Mouse (Mus musculus) neural tube, embryonic 15.5 days (tissue): ENCODE results near the gene Sertad3. TPM values are rescaled to one million over a fixed set of nuclear protein-coding genes. Genes with fewer than 3 reads are reported as not detected.

Experiments
- ATAC-seq: fragments of 200-750 bp; cut with Nextera tagmentation; 2 replicates; pipeline ENCODE4 v1.8.0; 2017; ENCODE audit warnings: mild to moderate bottlenecking, moderate TSS enrichment, moderate library complexity; ENCODE audit not compliant: low FRiP score
- H3K27ac ChIP-seq: fragments of 300-500 bp; sonication (generic); replicated peaks from 2 replicates; pipeline ENCODE4 v1.5.1; 2015; ENCODE audit warnings: mild to moderate bottlenecking, inconsistent platforms
- H3K27me3 ChIP-seq: fragments of 300-500 bp; sonication (generic); replicated peaks from 2 replicates; pipeline ENCODE4 v1.6.1; 2015; ENCODE audit warnings: inconsistent platforms
- H3K36me3 ChIP-seq: fragments of 300-500 bp; sonication (generic); 2 replicates; pipeline ENCODE4 v1.6.1; 2015; ENCODE audit warnings: inconsistent platforms
- H3K4me1 ChIP-seq: fragments of 300-500 bp; sonication (generic); 2 replicates; pipeline ENCODE4 v1.6.1; 2015; ENCODE audit warnings: inconsistent platforms
- H3K4me2 ChIP-seq: fragments of 300-500 bp; sonication (generic); 2 replicates; pipeline ENCODE4 v1.6.1; 2015; ENCODE audit warnings: inconsistent platforms, mild to moderate bottlenecking, moderate library complexity
- H3K4me3 ChIP-seq: fragments of 300-500 bp; sonication (generic); replicated peaks from 2 replicates; pipeline ENCODE4 v1.5.1; 2015; ENCODE audit warnings: mild to moderate bottlenecking, inconsistent platforms
- H3K9ac ChIP-seq: fragments of 300-500 bp; sonication (generic); replicated peaks from 2 replicates; pipeline ENCODE4 v1.6.1; 2015; ENCODE audit warnings: mild to moderate bottlenecking, inconsistent platforms
- H3K9me3 ChIP-seq: fragments of 300-500 bp; sonication (generic); replicated peaks from 2 replicates; pipeline ENCODE4 v1.6.1; 2016; ENCODE audit warnings: inconsistent platforms
- WGBS: fragments of 180-500 bp; shearing (Covaris S2); methylation state at CpG from one replicate; pipeline ENCODE4 v1.1.7; 2015; ENCODE audit warnings: mixed read lengths; 5-methylcytosine and 5-hydroxymethylcytosine counted together
- polyA plus RNA-seq: library from polyadenylated mRNA; unstranded; fragments of >200 nt; fragmentation: Nextera tagmentation; extraction: Ambion mirVana; gene quantifications from 2 replicates; pipeline ENCODE4 v1.2.1, GENCODE M21; 2015

Gene Sertad3
- polyA plus RNA-seq, 1 experiment from 2014 or later: 8.8 TPM

DNA sequence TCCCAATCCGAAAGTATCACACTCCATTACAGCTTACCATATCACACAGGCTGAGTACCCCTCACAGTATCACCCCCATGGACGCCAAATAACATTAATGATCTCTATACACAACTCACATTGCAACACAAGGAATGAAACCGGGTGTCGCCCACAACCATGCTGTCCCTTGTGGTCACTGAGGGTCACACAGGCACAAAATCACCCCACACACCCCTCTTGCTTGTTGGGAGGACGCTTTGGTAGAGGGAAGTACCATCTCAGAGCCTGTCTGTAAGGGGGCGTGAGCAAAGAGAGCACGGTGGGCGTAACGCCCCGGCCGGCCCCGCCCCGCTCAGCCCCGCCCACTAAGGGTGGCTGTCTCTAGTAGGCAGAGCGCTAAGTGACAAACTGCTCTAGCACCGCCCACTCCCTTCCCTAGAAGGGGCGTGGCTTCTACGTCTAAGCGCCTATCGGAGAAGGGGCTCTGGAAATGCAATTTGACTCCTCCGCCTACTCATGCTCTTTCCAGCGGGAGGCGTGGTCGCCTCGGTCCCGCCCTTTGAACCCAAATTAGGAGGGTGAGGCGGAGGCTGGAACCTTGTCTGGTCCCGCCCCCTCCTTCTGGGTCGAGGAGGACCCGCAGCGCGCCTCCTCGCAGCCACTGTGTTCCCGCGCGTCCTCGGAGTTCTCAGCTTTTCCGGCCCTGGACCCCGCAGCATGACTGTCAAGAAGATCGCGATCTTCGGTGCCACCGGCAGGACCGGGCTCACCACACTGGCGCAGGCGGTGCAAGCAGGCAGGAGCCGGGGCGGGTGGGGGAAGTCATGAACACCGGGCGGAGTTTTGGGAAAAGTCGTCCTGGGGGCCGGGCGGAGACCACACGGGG is 25.9 kb upstream of the Sertad3 start, which contains the start of the genes Sptbn4 and Blvrb:
TSS of gene Sptbn4 (minus strand) at position 268 of the 868 bp plus-strand sequence.
TSS of gene Blvrb (plus strand) at position 560 of the 868 bp plus-strand sequence.
- H3K9ac ChIP-seq: peak within 1 kb of the TSS; percentile 67
- peak within 1 kb of the TSS; percentile 79 for H3K27ac ChIP-seq
- peak within 1 kb of the TSS; percentile 55 for H3K4me3 ChIP-seq
- WGBS: under 1% methylated on average over 54 of the region's 54 CpGs
- H3K36me3 ChIP-seq: no peaks in the 10 kb centered on the region
- H3K4me1 ChIP-seq: peaks cover 29% of the 10 kb centered on the region
- 0 out of 2 replicates have a peak, but pooled peaks cover 12% of the 10 kb centered on the region for H3K27me3 ChIP-seq
- no peaks in the 10 kb centered on the region for H3K9me3 ChIP-seq
- ATAC-seq: peak; percentile 95
- peak within 1 kb of the TSS; percentile 96 for H3K4me2 ChIP-seq

DNA sequence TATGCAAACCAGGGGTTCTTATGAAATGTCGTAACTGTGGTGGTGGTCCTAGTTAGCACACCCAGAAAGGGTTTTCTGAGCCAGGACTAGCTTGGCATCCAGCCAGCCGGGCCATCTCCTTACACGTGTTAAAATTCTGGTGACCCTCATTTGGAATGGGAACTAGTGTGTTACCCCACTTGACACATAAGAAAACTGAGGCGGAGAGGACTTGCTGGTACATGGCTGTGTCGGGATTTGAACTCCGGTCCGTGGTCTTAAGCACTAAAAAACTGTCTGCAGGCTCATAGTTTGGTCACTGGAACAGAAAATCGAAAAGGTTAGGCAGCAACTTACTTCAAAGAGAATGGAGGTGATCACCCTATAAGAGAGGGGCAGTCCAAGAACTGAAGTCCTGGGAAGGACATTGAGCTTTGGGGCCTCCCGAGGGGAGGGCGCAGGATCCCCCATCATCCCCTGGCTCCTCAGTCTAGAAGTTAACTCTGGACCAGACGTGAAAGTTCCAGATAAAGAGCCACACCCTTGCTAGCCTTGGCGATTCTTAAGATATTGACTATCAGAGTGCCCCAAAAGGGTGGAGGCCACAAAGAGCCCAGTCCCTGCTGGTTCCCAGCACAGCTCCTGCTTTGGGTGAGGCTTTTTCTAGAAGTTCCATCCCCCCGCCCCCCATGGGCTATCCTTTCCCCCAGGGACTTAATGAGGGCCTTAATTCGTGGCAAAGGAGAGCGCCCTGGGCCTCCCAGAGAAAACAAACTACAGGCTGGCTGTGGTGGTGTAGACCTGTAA is 25.0 kb upstream of the Sertad3 start:
- Histone ChIP-seq H3K27ac (no peak overlapping the region), H3K9me3 (no peaks in the 10 kb centered on the region), H3K4me1 (peaks cover 29% of the 10 kb centered on the region), H3K9ac (peak overlapping the region; percentile 52; the same call in 1 of the 2 replicates), H3K4me2 (peak overlapping the region; percentile 96), H3K27me3 (0 out of 2 replicates have a peak, but pooled peaks cover 10% of the 10 kb centered on the region), H3K36me3 (no peaks in the 10 kb centered on the region), H3K4me3 (peak overlapping the region; percentile 55)
- ATAC-seq: no peak
- 56% methylated on average over 15 of the region's 15 CpGs for WGBS

DNA sequence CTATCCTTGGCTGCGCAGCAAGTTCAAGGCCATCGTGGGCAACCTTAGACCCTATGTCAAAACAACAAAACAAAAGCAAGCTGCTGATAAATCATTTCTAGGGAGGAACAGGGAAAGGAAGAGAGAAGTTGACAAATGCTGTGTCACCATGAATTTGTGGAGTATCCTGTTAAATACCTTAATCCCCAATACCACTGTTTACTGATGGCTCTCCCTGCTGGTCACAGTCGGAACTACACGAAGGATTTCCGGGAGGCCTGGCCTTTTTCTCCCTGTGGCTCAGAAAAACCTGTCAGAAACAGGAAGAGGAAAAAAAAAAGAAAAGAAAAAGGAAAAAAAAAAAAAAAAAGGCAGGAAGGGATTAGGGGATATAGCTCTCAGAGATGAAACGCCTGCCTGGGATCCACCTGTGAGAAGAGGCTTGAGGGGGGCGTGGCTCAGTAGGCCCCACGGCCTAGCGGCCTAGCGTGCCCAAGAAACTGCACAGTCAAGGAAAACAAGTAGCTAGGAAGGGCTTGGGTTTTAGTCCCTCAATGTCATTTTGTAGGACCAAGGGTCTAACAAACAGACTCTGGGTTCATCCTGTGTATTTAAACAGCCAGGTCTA is 24.2 kb upstream of the Sertad3 start:
- WGBS: 63% methylated on average over 10 of the region's 10 CpGs
- ATAC-seq: no peak

DNA sequence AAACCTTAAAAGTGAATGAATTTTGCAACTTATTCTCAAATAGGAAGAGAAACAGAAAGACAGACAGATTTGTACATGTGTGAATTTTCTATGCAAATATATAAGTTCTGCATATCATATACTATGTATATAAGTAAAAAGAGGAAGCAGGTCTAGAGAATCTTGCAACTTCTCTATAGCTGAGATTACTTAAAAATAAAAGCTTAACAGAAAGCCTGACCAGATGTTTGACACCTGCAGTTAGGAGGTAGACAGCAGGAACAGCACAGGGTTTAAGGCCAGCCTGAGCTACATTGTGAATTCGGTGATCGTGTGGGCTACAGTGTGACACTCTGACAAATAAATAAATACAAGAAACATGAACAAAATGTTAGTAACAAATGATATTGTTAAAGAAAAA is 22.2 kb upstream of the Sertad3 start:
- Histone ChIP-seq H3K27me3 (no peaks in the 10 kb centered on the region), H3K4me2 (no peak overlapping the region), H3K4me3 (no peak overlapping the region), H3K27ac (no peak overlapping the region), H3K9me3 (no peaks in the 10 kb centered on the region), H3K9ac (no peak overlapping the region), H3K36me3 (no peaks in the 10 kb centered on the region), H3K4me1 (peaks cover 16% of the 10 kb centered on the region)
- no peak for ATAC-seq
- WGBS: 93% methylated on average over 2 of the region's 2 CpGs

More for the DNA sequence above, 24.2 kb upstream of the Sertad3 start:
- Histone ChIP-seq H3K9ac (no peak overlapping the region), H3K27me3 (0 out of 2 replicates have a peak, but pooled peaks cover 7% of the 10 kb centered on the region), H3K27ac (no peak overlapping the region), H3K4me1 (peaks cover 29% of the 10 kb centered on the region), H3K9me3 (no peaks in the 10 kb centered on the region), H3K4me3 (no peak overlapping the region), H3K4me2 (no peak overlapping the region), H3K36me3 (no peaks in the 10 kb centered on the region)

DNA sequence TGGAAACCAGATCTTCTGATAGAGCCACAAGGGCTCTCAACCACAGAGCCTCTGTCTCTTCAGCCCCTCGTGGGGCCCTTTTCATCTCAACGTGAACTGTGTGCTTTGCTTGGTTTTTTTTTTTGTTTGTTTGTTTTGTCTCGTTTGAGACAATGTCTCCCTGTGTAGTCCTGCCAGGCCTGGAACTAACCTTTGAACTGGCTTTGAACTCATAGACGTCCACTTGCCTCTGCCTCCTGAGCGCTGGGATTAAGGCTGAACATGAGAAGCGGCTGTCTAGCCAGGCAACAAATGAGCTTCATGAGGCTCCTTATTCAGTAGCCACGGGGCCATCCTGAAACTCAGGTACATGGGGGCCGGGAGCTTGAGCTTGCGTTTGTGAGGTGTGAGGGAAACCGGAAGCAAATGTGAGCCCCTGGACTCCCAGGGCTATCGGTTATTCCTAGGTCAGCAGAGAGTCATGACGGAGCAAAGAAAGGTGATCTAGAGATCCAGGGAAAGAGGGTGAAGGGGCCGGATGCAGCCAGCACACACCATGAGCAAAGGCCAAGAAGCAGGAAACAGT is 21.3 kb upstream of the Sertad3 start:
- H3K4me1 ChIP-seq: peaks cover 7% of the 10 kb centered on the region
- H3K27ac ChIP-seq: no peak overlapping the region
- no peak overlapping the region for H3K9ac ChIP-seq
- ATAC-seq: no peak
- H3K4me3 ChIP-seq: no peak overlapping the region
- H3K4me2 ChIP-seq: no peak overlapping the region
- H3K36me3 ChIP-seq: no peaks in the 10 kb centered on the region
- no peaks in the 10 kb centered on the region for H3K27me3 ChIP-seq
- no peaks in the 10 kb centered on the region for H3K9me3 ChIP-seq
- 59% methylated on average over 13 of the region's 13 CpGs for WGBS

DNA sequence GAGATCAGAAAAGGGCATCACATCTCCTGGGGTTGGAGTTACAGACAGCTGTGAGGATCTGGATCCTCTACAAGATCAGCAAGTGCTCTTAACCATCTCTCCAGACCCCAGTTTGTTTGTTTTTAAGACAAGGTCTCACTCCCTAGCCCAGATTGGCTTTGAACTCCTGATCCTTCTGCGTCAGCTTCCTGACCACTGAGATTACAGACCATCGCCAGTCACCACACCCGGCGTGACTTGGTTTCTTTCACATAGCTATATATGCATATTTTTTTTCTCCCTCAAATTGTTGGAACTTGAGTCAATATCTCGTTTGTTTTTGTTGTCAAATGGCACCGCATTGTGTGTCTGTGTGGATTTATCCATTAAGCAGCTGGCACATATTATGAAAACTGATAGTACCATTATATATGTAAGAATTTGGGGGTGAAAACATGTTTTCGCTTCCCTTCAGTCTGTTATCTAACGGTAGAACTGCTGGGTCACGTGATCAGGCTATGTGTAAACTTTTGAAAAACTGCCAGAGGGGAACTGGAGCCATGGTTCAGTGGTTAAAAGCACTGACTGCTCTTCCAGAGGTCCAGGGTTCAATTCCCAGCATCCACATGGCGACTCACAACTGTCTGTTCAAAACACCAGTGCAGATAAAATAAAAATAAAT is 19.0 kb upstream of the Sertad3 start:
- H3K27me3 ChIP-seq: no peaks in the 10 kb centered on the region
- H3K27ac ChIP-seq: no peak overlapping the region
- no peak for ATAC-seq
- no peaks in the 10 kb centered on the region for H3K4me1 ChIP-seq
- WGBS: 82% methylated on average over 10 of the region's 10 CpGs
- no peaks in the 10 kb centered on the region for H3K36me3 ChIP-seq
- H3K9me3 ChIP-seq: no peaks in the 10 kb centered on the region
- H3K9ac ChIP-seq: no peak overlapping the region
- H3K4me2 ChIP-seq: no peak overlapping the region
- no peak overlapping the region for H3K4me3 ChIP-seq

DNA sequence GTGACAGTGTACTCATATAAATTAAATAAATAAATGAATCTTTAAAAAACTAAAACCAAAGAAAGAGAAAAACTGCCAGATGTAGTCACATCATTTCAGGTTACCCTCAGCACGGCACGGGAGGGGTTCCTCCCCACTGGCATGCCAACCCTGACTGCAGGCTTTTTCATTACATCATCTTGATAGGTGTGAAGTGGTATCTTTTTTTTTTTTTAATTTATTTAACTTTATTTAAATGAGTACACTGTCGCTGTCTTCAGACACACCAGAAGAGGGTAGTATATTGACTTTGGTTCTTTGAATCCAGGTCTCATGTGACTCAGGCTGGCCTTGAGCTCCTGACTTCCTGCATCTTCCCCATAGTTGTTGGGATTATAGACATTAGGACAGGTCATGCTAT is 18.3 kb upstream of the Sertad3 start:
- no peaks in the 10 kb centered on the region for H3K27me3 ChIP-seq
- H3K4me3 ChIP-seq: no peak overlapping the region
- H3K27ac ChIP-seq: no peak overlapping the region
- no peaks in the 10 kb centered on the region for H3K9me3 ChIP-seq
- H3K4me1 ChIP-seq: no peaks in the 10 kb centered on the region
- H3K9ac ChIP-seq: no peak overlapping the region
- WGBS: 91% methylated on average over 3 of the region's 3 CpGs
- no peaks in the 10 kb centered on the region for H3K36me3 ChIP-seq
- ATAC-seq: no peak
- H3K4me2 ChIP-seq: no peak overlapping the region

DNA sequence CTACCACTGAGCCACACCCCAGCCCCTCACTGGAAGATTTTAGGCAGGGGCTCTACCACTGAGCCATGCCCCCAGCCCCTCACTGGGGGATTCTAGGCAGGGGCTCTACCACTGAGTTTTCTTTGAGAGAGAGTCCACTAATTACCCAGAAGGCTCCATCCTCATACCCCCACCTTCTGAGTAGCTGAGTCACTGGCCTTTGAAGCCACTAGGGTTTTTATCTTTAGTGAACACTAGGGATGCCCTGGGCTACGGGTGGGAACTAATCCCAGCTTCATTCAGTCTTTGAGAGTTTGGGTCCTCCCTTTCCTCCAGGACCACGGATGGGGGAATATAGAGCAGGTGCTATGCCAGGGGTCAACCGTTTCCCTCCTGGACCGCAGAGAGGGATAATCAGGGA is 15.0 kb upstream of the Sertad3 start:
- H3K4me1 ChIP-seq: no peaks in the 10 kb centered on the region
- no peaks in the 10 kb centered on the region for H3K9me3 ChIP-seq
- no peak overlapping the region for H3K4me2 ChIP-seq
- no peak for ATAC-seq
- H3K27me3 ChIP-seq: no peaks in the 10 kb centered on the region
- 88% methylated on average over 4 of the region's 4 CpGs for WGBS
- no peak overlapping the region for H3K27ac ChIP-seq
- H3K4me3 ChIP-seq: no peak overlapping the region
- H3K9ac ChIP-seq: no peak overlapping the region
- no peaks in the 10 kb centered on the region for H3K36me3 ChIP-seq

DNA sequence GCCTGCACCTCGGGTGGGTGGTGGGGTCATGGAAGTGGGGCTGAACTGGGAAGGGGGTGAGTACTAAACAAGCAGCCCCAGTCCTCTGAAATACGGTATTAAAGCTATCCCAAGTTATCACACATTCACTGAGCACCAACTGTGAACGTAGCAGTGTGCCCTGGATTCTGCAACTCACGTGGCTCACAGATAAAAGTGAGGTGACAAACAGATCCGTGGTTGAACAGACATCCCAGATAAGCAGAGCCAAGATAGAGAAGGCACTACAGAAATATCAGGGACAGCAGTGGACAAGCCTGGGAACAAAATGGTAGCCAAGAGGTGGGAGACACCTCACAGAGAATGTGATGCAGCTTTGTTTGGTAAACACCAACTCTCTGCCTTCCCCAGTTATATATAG is 13.9 kb upstream of the Sertad3 start:
- no peaks in the 10 kb centered on the region for H3K4me1 ChIP-seq
- no peaks in the 10 kb centered on the region for H3K27me3 ChIP-seq
- WGBS: 94% methylated on average over 5 of the region's 5 CpGs
- no peak overlapping the region for H3K4me2 ChIP-seq
- H3K9ac ChIP-seq: no peak overlapping the region
- no peak overlapping the region for H3K27ac ChIP-seq
- ATAC-seq: no peak
- no peaks in the 10 kb centered on the region for H3K9me3 ChIP-seq
- no peak overlapping the region for H3K4me3 ChIP-seq
- no peaks in the 10 kb centered on the region for H3K36me3 ChIP-seq

DNA sequence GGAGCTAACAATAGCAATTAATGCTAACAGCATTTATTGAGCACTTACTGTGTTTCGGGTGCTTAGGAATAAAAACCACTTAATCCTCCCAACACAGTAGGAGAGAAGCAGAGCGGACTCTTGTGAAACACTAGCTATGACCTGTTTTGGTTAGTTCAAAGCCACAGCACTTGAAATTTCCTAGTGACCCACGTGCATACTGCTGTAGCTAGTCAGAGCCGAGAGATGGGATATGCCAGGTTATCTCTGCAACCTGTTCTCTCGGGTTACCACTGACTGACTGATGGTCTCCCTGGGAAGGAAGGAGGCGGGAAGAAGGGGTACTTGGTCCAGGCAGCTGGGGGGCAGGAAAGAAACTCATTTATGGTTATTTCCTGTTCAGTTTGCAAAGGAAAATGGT is 13.1 kb upstream of the Sertad3 start:
- Histone ChIP-seq H3K36me3 (no peaks in the 10 kb centered on the region), H3K4me2 (no peak overlapping the region), H3K4me1 (no peaks in the 10 kb centered on the region), H3K4me3 (no peak overlapping the region), H3K9ac (no peak overlapping the region), H3K27me3 (no peaks in the 10 kb centered on the region), H3K9me3 (no peaks in the 10 kb centered on the region), H3K27ac (no peak overlapping the region)
- ATAC-seq: no peak
- 84% methylated on average over 6 of the region's 6 CpGs for WGBS

DNA sequence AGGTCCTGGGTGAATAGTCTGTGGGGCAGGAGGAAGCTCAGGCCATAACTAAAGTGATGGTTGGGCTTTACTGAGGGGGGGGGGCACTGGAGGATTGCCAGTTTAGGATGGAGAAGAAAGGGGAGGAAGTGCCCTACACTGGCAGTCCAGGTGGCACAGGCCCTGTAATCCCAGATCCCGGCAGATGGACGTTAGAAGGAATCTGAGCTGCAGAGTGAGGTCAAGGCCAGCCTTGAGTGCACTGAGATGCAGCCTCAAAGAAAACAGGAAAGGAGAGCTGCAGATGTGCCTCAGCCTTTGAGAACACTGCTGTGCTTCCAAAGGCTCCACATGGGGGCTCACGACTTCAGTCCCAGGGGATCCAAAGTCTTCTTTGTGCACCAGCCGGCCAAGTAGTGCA is 5.9 kb upstream of the Sertad3 start:
- Histone ChIP-seq H3K4me2 (no peak overlapping the region), H3K36me3 (no peaks in the 10 kb centered on the region), H3K9ac (no peak overlapping the region), H3K27me3 (no peaks in the 10 kb centered on the region), H3K4me1 (peaks cover 3% of the 10 kb centered on the region; the same call in 1 of the 2 replicates), H3K9me3 (no peaks in the 10 kb centered on the region), H3K4me3 (no peak overlapping the region), H3K27ac (no peak overlapping the region)
- 48% methylated on average over 4 of the region's 4 CpGs for WGBS
- ATAC-seq: no peak
